Mouse (Mus musculus) bone marrow macrophage, adult 2 months (primary cell): ENCODE results near the gene Tnni1.

Experiments
- CTCF ChIP-seq: IDR thresholded peaks from 2 replicates; pipeline ENCODE4 v1.5.1; 2012; ENCODE audit warnings: low read depth, mild to moderate bottlenecking, low read length, moderate library complexity
- POLR2A ChIP-seq: IDR thresholded peaks from 2 replicates; pipeline ENCODE4 v1.6.1; 2012; ENCODE audit warnings: mild to moderate bottlenecking, low read depth, low read length, borderline replicate concordance

DNA sequence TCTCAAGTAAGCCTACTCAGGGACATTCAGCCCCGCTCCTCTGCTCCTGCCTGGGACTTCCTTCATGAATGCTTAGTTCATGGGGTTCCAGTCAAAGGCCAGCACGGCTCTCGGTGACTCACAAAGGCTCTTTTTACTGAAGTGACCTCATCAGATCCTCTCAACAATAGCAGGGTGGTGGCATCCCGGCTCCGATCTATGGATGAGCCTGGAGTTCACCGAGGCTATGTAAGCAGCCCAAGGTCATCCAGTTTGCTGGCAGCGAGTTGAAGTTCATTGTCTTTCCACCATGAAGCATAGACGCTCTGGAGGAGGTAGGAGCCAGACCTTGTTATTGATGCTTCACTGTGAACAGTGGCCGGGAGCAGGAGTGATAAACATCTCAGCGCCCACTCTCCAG is 3.6 kb downstream of the Tnni1 start:
- no peak for TF ChIP-seq CTCF
- no peak for TF ChIP-seq POLR2A
